Mouse (Mus musculus): ENCODE measurements around the gene Sfmbt1.

DNA sequence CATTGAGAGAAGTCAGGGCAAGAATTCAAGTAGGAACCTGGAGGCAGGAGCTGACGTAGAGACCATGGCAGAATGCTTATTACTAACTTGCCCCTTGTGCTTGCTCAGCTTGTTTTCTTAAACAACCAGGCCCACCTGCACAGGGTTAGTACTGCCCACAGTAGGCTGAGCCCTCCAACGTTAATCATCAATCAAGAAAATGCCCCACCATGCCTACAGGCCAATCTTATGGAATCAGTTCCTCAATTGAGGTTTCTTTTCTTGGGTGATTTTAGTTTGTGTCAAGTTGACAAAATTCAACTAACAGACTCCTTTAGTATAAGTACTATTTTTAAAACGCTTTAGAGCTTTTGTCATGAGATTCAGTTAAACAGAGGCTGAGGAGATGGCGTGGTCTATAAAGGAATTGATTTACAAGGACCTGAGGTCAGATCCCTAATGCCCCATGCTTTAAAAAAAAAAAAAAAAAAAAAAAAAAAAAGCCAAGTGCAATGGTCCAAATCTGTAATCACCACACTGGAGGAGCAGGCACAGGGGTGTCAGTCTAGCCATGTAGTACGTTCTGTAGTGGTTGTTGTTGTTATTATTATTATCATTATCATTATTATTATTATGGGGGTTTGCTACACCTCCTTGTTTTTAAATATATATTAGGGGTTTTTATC, 48.4 kb downstream of the Sfmbt1 start:
- TF ChIP-seq POLR2A (IDR thresholded peaks at IDR 0.05; ENCODE audit: extremely low read depth, insufficient read depth, low read length) (no peak), CTCF (IDR thresholded peaks at IDR 0.05; ENCODE audit: extremely low read depth, insufficient read depth, low read length) (no peak)

Measured in cortical plate, adult 2 months (tissue).